Mouse (Mus musculus) heart, embryonic 12.5 days (tissue): ENCODE data around the gene Lpar1. TPM values are rescaled to one million over a fixed set of nuclear protein-coding genes. Genes with fewer than 3 reads are reported as not detected.

Experiments
- ATAC-seq: fragments of 200-750 bp; cut with Nextera tagmentation; 2 replicates; pipeline ENCODE4 v1.8.0; 2017; ENCODE audit warnings: moderate TSS enrichment, moderate library complexity; ENCODE audit not compliant: insufficient number of reproducible peaks, low FRiP score
- H3K27ac ChIP-seq: fragments of 300-500 bp; sonication (generic); 2 replicates; pipeline ENCODE4 v1.5.1; 2016; ENCODE audit warnings: mild to moderate bottlenecking, moderate library complexity; ENCODE audit not compliant: poor library complexity, severe bottlenecking
- H3K27me3 ChIP-seq: fragments of 300-500 bp; sonication (generic); replicated peaks from 2 replicates; pipeline ENCODE4 v1.6.1; 2016; ENCODE audit warnings: mild to moderate bottlenecking, moderate library complexity
- H3K36me3 ChIP-seq: fragments of 300-500 bp; sonication (generic); 2 replicates; pipeline ENCODE4 v1.6.1; 2016; ENCODE audit warnings: mild to moderate bottlenecking, moderate library complexity
- H3K4me1 ChIP-seq: fragments of 300-500 bp; sonication (generic); replicated peaks from 2 replicates; pipeline ENCODE4 v1.6.1; 2016; ENCODE audit warnings: mild to moderate bottlenecking
- H3K4me2 ChIP-seq: fragments of 300-500 bp; sonication (generic); 2 replicates; pipeline ENCODE4 v1.6.1; 2016; ENCODE audit warnings: mild to moderate bottlenecking, moderate library complexity
- H3K4me3 ChIP-seq: fragments of 300-500 bp; sonication (generic); 2 replicates; pipeline ENCODE4 v1.5.1; 2016; ENCODE audit warnings: mild to moderate bottlenecking
- H3K9ac ChIP-seq: fragments of 300-500 bp; sonication (generic); 2 replicates; pipeline ENCODE4 v1.6.1; 2016; ENCODE audit warnings: mild to moderate bottlenecking, moderate library complexity
- H3K9me3 ChIP-seq: fragments of 300-500 bp; sonication (generic); replicated peaks from 2 replicates; pipeline ENCODE4 v1.6.1; 2016; ENCODE audit warnings: mild to moderate bottlenecking, moderate library complexity
- WGBS: fragments of 180-500 bp; shearing (Covaris S2); methylation state at CpG from one replicate; pipeline ENCODE4 v1.1.7; 2016; 5-methylcytosine and 5-hydroxymethylcytosine counted together
- polyA plus RNA-seq: library from polyadenylated mRNA; unstranded; fragments of >200 nt; fragmentation: Nextera tagmentation; extraction: Ambion mirVana; gene quantifications from 2 replicates; pipeline ENCODE4 v1.2.1, GENCODE M21; 2016

Gene Lpar1
- polyA plus RNA-seq, 1 experiment from 2014 or later: 14.8 TPM

DNA sequence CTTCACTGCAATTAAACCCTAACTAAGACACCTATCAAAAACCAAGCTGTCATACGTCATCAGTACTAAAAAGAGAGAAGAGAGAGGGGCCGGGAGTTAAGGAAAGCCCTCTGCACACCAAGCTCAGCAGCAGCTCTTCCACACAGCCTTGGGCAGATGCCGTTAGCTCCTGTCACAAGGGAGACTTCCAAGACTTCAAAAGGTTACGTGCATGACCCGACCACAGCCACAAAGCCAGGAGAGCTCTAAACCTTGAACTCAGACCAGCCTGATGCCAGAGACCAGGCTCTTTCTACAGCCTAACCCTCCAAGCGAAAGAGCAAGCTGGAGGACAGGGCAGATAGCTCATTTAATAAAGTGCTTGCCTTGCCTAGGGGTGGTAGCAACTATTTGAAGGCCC is 46.2 kb downstream of the Lpar1 start:
- ATAC-seq: no peak
- no peaks in the 10 kb centered on the region for H3K9me3 ChIP-seq
- WGBS: 86% methylated on average over 6 of the region's 6 CpGs
- no peak overlapping the region for H3K27ac ChIP-seq
- H3K27me3 ChIP-seq: no peaks in the 10 kb centered on the region
- peaks cover 7% of the 10 kb centered on the region for H3K4me1 ChIP-seq
- H3K4me2 ChIP-seq: no peak overlapping the region
- H3K4me3 ChIP-seq: no peak overlapping the region
- peaks cover 9% of the 10 kb centered on the region for H3K36me3 ChIP-seq
- no peak overlapping the region for H3K9ac ChIP-seq

- Histone ChIP-seq H3K9ac (no peak overlapping the region), H3K36me3 (peaks cover 9% of the 10 kb centered on the region), H3K27ac (no peak overlapping the region), H3K4me2 (no peak overlapping the region), H3K27me3 (no peaks in the 10 kb centered on the region), H3K4me1 (peaks cover 7% of the 10 kb centered on the region), H3K4me3 (no peak overlapping the region), H3K9me3 (no peaks in the 10 kb centered on the region)
- 88% methylated on average over 4 of the region's 4 CpGs for WGBS
- no peak for ATAC-seq
Measured at GRCm38 (mm10) chr4:58506539-58507527, 46.9 kb downstream of the Lpar1 start.

DNA sequence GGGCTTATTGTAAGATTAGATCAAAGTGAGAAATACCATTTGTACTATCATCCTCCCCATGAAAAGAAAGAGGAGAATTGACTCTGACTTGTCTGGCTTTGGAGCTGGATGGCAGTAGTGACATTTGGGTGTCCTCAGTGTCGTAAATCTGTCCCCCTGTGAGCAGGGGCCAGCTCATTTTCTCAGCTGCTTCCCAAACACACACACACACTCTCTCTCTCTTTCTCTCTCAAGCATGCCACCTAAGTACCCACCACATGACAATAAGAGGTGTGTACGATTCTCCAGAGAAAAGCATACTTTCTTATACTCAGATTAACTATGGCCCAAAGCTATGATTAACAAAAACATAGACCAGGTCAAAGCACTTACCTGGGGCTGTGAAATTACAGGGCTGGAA is 49.4 kb downstream of the Lpar1 start:
- 68% methylated on average over 2 of the region's 2 CpGs for WGBS
- no peak for ATAC-seq

GRCm38 (mm10) chr4:58501012-58501777 is 52.5 kb downstream of the Lpar1 start:
- Histone ChIP-seq H3K27ac (no peak overlapping the region), H3K9ac (no peak overlapping the region), H3K27me3 (no peaks in the 10 kb centered on the region), H3K4me2 (no peak overlapping the region), H3K36me3 (peaks cover 9% of the 10 kb centered on the region), H3K4me3 (no peak overlapping the region), H3K9me3 (no peaks in the 10 kb centered on the region), H3K4me1 (peaks cover 8% of the 10 kb centered on the region; the same call in 1 of the 2 replicates)
- no peak for ATAC-seq
- 80% methylated on average over 21 of the region's 21 CpGs for whole genome bisulfite sequencing

More for the DNA sequence above, 49.4 kb downstream of the Lpar1 start:
- no peak overlapping the region for H3K4me2 ChIP-seq
- no peak overlapping the region for H3K4me3 ChIP-seq
- no peaks in the 10 kb centered on the region for H3K27me3 ChIP-seq
- no peak overlapping the region for H3K9ac ChIP-seq
- H3K4me1 ChIP-seq: peaks cover 7% of the 10 kb centered on the region
- H3K36me3 ChIP-seq: peaks cover 9% of the 10 kb centered on the region
- H3K9me3 ChIP-seq: no peaks in the 10 kb centered on the region
- no peak overlapping the region for H3K27ac ChIP-seq

DNA sequence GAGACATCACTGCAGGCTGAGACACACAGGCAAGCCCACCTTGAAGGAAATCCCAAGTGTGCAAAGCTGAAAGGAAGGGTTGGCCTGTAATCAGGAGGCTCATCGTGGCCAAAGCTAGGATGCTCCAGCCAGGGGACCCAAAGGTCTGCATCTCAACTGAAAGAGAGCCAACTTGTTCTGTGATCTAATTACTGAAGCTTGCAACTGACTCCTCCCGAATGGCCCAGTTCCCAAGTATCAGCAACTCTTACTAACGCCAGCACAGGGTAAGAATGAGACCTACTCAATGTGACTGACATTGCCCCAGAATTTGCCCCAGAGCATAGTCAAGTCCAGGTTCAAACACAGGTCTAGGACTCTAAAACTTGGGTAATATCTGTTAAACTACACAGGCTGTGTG is 53.9 kb downstream of the Lpar1 start:
- Histone ChIP-seq H3K4me3 (no peak overlapping the region), H3K27me3 (no peaks in the 10 kb centered on the region), H3K36me3 (peaks cover 9% of the 10 kb centered on the region), H3K27ac (no peak overlapping the region), H3K4me2 (no peak overlapping the region), H3K9ac (no peak overlapping the region), H3K9me3 (no peaks in the 10 kb centered on the region), H3K4me1 (peaks cover 8% of the 10 kb centered on the region; the same call in 1 of the 2 replicates)
- WGBS: 68% methylated on average over 3 of the region's 3 CpGs
- no peak for ATAC-seq

DNA sequence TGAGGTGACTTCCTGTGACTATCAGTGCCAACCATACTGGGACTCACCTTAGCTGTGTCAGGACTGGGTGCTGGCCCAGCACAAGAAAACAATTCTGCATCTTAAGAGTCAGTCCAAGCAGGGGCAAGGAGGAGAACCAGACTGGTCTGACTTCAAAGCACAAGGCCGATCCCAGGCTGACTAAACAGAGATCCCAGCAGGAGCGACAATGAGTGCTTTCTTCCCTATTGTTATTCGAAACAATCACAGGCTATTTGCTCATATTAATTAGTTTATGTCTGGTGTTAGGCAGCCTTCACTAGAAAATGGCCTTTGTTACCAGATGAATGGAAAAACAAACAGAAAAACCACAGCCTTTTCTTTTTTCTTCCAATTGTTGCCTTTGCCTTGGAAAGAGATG is 54.5 kb downstream of the Lpar1 start:
- no peak overlapping the region for H3K4me3 ChIP-seq
- peaks cover 9% of the 10 kb centered on the region for H3K36me3 ChIP-seq
- 67% methylated on average over 3 of the region's 3 CpGs for WGBS
- H3K4me1 ChIP-seq: peaks cover 8% of the 10 kb centered on the region; the same call in 1 of the 2 replicates
- H3K4me2 ChIP-seq: no peak overlapping the region
- no peak for ATAC-seq
- no peaks in the 10 kb centered on the region for H3K27me3 ChIP-seq
- H3K9me3 ChIP-seq: no peaks in the 10 kb centered on the region
- H3K27ac ChIP-seq: no peak overlapping the region
- H3K9ac ChIP-seq: no peak overlapping the region

DNA sequence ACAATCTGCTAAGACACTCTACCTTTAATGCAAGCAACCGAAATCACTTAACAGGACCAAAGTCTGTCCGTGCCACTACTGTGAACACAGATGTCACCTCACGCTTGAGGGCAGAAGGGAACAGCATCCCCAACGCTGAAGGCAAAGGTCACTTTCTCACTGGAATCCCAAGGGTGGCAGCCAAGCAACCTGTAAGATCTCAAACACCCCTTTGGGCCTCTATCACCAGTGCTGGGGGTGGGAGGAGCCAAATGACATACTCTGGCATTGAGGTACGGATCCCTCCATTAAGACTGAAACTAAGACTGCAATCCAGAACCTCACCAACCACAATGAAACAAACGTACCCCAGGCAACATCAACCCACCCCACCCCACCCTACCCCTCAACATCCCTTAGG is 55.0 kb downstream of the Lpar1 start:
- ATAC-seq: no peak
- Histone ChIP-seq H3K36me3 (peaks cover 7% of the 10 kb centered on the region), H3K4me3 (no peak overlapping the region), H3K9ac (no peak overlapping the region), H3K27ac (no peak overlapping the region), H3K27me3 (no peaks in the 10 kb centered on the region), H3K4me1 (peaks cover 8% of the 10 kb centered on the region; the same call in 1 of the 2 replicates), H3K4me2 (no peak overlapping the region), H3K9me3 (no peaks in the 10 kb centered on the region)
- 63% methylated on average over 6 of the region's 6 CpGs for WGBS

- no peaks in the 10 kb centered on the region for H3K27me3 ChIP-seq
- no peak overlapping the region for H3K9ac ChIP-seq
- WGBS: 66% methylated on average over 4 of the region's 4 CpGs
- H3K27ac ChIP-seq: no peak overlapping the region
- no peak for ATAC-seq
- H3K36me3 ChIP-seq: no peaks in the 10 kb centered on the region
- H3K4me2 ChIP-seq: no peak overlapping the region
- no peak overlapping the region for H3K4me3 ChIP-seq
- H3K9me3 ChIP-seq: no peaks in the 10 kb centered on the region
- H3K4me1 ChIP-seq: peaks cover 14% of the 10 kb centered on the region
Measured at GRCm38 (mm10) chr4:58497284-58497683, 56.4 kb downstream of the Lpar1 start.

DNA sequence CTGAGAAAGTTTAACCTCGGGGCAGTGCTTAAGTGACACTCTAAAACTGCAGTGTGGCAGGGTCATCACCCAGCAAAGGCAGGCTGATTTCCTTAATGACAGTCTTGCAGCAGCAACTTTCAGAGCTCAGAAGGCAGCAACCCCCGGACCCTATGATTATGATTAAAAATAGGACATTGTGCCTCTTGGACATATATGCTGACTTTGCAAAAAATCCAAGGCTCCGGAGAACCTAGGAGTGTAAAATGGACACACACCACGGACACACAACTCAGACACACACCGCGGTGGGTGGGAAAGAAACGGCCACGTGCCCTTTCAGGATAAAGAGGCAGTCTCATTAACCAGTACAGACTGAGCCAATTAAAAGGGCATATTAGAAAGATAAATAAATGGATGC is 57.0 kb downstream of the Lpar1 start:
- ATAC-seq: no peak
- Histone ChIP-seq H3K4me1 (peaks cover 14% of the 10 kb centered on the region), H3K27me3 (no peaks in the 10 kb centered on the region), H3K9ac (no peak overlapping the region), H3K36me3 (no peaks in the 10 kb centered on the region), H3K9me3 (no peaks in the 10 kb centered on the region), H3K4me2 (no peak overlapping the region), H3K4me3 (no peak overlapping the region), H3K27ac (no peak overlapping the region)
- WGBS: 76% methylated on average over 8 of the region's 8 CpGs

DNA sequence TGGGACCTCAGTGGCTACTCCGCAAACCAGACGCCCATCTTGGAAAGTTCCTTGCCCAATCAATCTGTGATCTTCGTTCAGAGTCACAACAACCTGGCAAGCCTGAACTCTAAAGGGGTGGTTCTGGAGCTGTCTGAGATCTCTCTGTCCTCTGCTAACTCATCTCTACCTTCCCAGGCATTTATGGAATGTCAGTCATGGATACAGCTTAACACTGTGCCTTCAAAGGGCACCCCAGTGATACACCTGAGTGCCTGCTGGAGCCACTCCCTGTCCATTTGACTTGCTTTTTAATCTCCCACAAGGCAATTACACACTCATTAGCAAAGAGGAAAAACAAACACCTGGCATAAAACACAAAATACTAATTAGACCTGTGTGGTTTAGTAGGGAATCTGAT is 62.0 kb downstream of the Lpar1 start:
- no peaks in the 10 kb centered on the region for H3K36me3 ChIP-seq
- H3K9ac ChIP-seq: no peak overlapping the region
- no peak for ATAC-seq
- H3K27ac ChIP-seq: no peak overlapping the region
- no peak overlapping the region for H3K4me3 ChIP-seq
- 83% methylated on average over 3 of the region's 3 CpGs for WGBS
- H3K4me2 ChIP-seq: no peak overlapping the region
- H3K4me1 ChIP-seq: peaks cover 6% of the 10 kb centered on the region
- no peaks in the 10 kb centered on the region for H3K9me3 ChIP-seq
- no peaks in the 10 kb centered on the region for H3K27me3 ChIP-seq

GRCm38 (mm10) chr4:58490374-58490773 is 63.3 kb downstream of the Lpar1 start:
- H3K4me1 ChIP-seq: peaks cover 6% of the 10 kb centered on the region
- 61% methylated on average over 4 of the region's 4 CpGs for WGBS
- no peak overlapping the region for H3K4me3 ChIP-seq
- H3K27me3 ChIP-seq: no peaks in the 10 kb centered on the region
- ATAC-seq: peak; percentile 39; the same call in 1 of the 2 replicates
- no peaks in the 10 kb centered on the region for H3K36me3 ChIP-seq
- no peak overlapping the region for H3K9ac ChIP-seq
- H3K27ac ChIP-seq: no peak overlapping the region
- no peaks in the 10 kb centered on the region for H3K9me3 ChIP-seq
- no peak overlapping the region for H3K4me2 ChIP-seq
